15 mouse cellular contexts compared by ENCODE assay signal in genomic region chr2:72045659-72046058, GRCm38 (mm10).
"Had no signal": no experiment of that assay in that cellular context is flagged by ENCODE, and none has a peak within 500 bp of the region (broad histone marks: within the 10 kb centered on the region; RNA-seq: fewer than 3 reads in every experiment).

No protein-coding gene starts in this region.

- H3K4me2 ChIP-seq: limb, embryonic 15.5 days; liver, embryonic 12.5 days; lung, embryonic 15.5 days; midbrain, embryonic 13.5 days had no signal

- H3K27ac ChIP-seq: kidney, postnatal 0 days; limb, embryonic 15.5 days; liver, embryonic 12.5 days; lung, embryonic 15.5 days; midbrain, embryonic 13.5 days; stomach, postnatal 0 days had no signal

- H3K9me3 ChIP-seq: limb, embryonic 15.5 days; liver, embryonic 12.5 days; lung, embryonic 15.5 days; midbrain, embryonic 13.5 days had no signal

- H3K27me3 ChIP-seq: limb, embryonic 15.5 days; liver, embryonic 12.5 days; lung, embryonic 15.5 days had no signal

- H3K36me3 ChIP-seq: limb, embryonic 15.5 days; liver, embryonic 12.5 days; lung, embryonic 15.5 days; midbrain, embryonic 13.5 days had no signal

- H3K4me3 ChIP-seq: limb, embryonic 15.5 days; liver, embryonic 12.5 days; lung, embryonic 15.5 days; midbrain, embryonic 13.5 days; myocyte had no signal

- DNase-seq: kidney, adult 11 months; kidney, adult 9 months; kidney, postnatal 36 days; layer of hippocampus, adult 9-11 months; layer of hippocampus, postnatal 36 days; lung, postnatal 14 days; thymus, adult 18-20 months; thymus, postnatal 14 days had no signal

- ATAC-seq: liver, embryonic 12.5 days; midbrain, embryonic 13.5 days had no signal

- H3K4me1 ChIP-seq: liver, embryonic 12.5 days had no signal

- H3K9ac ChIP-seq: limb, embryonic 15.5 days; liver, embryonic 12.5 days; lung, embryonic 15.5 days; midbrain, embryonic 13.5 days had no signal
